Mouse (Mus musculus): ENCODE data around the gene Pde1b. TPM values are rescaled to one million over a fixed set of nuclear protein-coding genes. Genes with fewer than 3 reads are reported as not detected.

Gene Pde1b
- polyA plus RNA-seq, 1 experiment from 2014 or later, result 4.9 TPM

DNA sequence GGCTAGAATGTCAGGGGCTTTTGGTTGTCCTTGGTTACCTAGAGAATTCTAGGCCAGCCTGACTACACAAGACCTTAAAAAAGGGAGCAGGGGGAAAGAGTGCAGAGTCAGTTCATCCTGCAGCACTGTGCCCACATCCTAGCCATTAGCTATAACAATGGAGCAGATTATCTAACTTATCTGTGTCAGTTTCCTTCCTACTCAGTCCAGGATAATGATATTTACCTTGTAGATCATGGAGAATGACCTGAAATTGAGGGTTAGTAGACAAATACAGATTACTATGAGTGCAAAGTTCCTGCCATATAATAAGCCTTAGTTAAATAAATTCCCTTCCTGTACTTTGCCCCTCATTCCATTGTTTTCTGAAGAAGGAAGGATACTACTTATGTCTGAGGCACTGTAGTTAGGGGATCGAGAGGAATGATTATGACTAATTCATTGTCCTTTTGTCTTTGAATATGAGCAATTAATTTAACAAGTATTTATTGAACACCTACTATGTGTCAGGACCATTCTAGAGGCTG, 23.7 kb upstream of the Pde1b start:
- Histone ChIP-seq H3K4me2 (replicated peaks; ENCODE audit: low read depth, low read length) (no peak overlapping the region), H3K9me3 (ENCODE audit: control insufficient read depth, low read length) (no peaks in the 10 kb centered on the region), H3K4me1 (ENCODE audit: control insufficient read depth, insufficient read depth, low read length) (no peaks in the 10 kb centered on the region), H3K27ac (ENCODE audit: low read depth, low read length) (no peak overlapping the region), H3K4me3 (ENCODE audit: low read length) (no peak overlapping the region), H3K27me3 (ENCODE audit: control insufficient read depth, insufficient read depth, low read length) (no peaks in the 10 kb centered on the region), H3K9ac (ENCODE audit: low read depth, low read length) (no peak overlapping the region), H3K36me3 (ENCODE audit: control insufficient read depth, insufficient read depth, low read length) (no peaks in the 10 kb centered on the region)
- 72% methylated on average over 1 of the region's 1 CpGs for WGBS
- ATAC-seq (ENCODE audit: low FRiP score, low TSS enrichment), result no peak

DNA sequence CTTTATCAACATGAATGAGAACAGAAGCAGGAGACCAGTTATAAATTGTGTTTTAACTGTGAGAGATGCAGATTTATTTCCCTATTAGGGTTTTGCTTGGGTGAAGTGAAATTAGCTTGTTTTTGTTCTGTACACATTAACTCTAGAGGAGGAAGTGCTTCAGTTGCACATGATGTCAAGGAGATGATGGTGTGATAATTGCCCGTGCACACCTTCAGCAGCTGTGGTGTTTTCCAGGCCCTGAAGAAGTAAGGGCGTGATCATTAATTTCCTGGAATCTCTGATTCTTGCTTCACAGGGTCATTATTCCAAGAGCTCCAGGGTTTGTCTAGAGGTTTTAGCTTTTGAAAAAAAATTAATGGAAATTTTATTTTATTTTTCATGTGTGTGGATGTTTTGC, 22.7 kb upstream of the Pde1b start:
- Histone ChIP-seq H3K4me2 (replicated peaks; ENCODE audit: low read depth, low read length) (no peak overlapping the region), H3K4me1 (ENCODE audit: control insufficient read depth, insufficient read depth, low read length) (no peaks in the 10 kb centered on the region), H3K9ac (ENCODE audit: low read depth, low read length) (no peak overlapping the region), H3K27ac (ENCODE audit: low read depth, low read length) (no peak overlapping the region), H3K9me3 (ENCODE audit: control insufficient read depth, low read length) (no peaks in the 10 kb centered on the region), H3K4me3 (ENCODE audit: low read length) (no peak overlapping the region), H3K27me3 (ENCODE audit: control insufficient read depth, insufficient read depth, low read length) (no peaks in the 10 kb centered on the region), H3K36me3 (ENCODE audit: control insufficient read depth, insufficient read depth, low read length) (no peaks in the 10 kb centered on the region)
- no peak for ATAC-seq (ENCODE audit: low FRiP score, low TSS enrichment)
- WGBS, result 55% methylated on average over 2 of the region's 2 CpGs

DNA sequence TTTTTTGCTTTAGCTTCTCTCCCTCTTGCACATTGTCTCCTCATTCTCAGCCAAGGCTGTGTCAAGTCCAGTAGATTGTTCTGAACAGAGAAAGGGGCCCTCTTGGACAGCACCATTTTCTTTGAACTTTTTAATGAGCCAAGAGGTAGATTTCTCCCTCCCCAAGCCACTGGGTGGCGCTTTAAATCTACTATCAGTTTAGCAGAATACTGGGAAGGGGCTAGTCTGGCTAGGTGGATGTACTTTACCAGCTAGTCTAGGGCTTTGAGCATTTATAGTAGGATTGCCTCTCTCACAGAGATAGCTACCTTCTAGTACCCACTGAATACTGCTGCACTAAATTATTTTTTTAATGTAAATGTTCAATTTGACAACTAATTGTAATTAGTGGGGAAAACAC, 20.3 kb upstream of the Pde1b start:
- Histone ChIP-seq H3K4me1 (ENCODE audit: control insufficient read depth, insufficient read depth, low read length) (no peaks in the 10 kb centered on the region), H3K27ac (ENCODE audit: low read depth, low read length) (no peak overlapping the region), H3K4me2 (replicated peaks; ENCODE audit: low read depth, low read length) (no peak overlapping the region), H3K4me3 (ENCODE audit: low read length) (no peak overlapping the region), H3K36me3 (ENCODE audit: control insufficient read depth, insufficient read depth, low read length) (no peaks in the 10 kb centered on the region), H3K9me3 (ENCODE audit: control insufficient read depth, low read length) (no peaks in the 10 kb centered on the region), H3K27me3 (ENCODE audit: control insufficient read depth, insufficient read depth, low read length) (no peaks in the 10 kb centered on the region), H3K9ac (ENCODE audit: low read depth, low read length) (no peak overlapping the region)
- ATAC-seq (ENCODE audit: low FRiP score, low TSS enrichment), result peak; percentile 71; the same call in 1 of the 2 replicates
- 0% methylated on average over 1 of the region's 1 CpGs for WGBS

DNA sequence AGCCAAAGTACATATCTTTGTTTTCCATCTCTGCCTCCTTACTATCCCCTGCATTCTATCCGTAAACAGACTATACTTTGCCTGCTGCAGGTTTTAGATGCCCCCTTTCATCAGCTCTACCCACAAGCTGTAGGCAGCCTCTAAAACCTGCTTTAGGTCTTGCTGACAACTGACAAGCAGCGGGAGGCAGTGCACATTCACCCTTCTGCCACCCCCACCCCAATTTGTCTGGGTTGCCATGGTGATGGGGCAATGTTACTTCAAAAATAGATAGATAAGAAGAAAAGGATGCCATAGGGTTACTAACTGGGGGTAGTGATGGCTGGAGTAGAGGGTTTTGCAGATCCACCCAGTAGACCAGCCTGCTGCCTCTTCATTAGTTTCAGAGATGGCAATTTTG, 18.3 kb upstream of the Pde1b start:
- no peaks in the 10 kb centered on the region for H3K36me3 ChIP-seq (ENCODE audit: control insufficient read depth, insufficient read depth, low read length)
- 54% methylated on average over 2 of the region's 2 CpGs for WGBS
- ATAC-seq (ENCODE audit: low FRiP score, low TSS enrichment), result no peak
- no peaks in the 10 kb centered on the region for H3K9me3 ChIP-seq (ENCODE audit: control insufficient read depth, low read length)
- no peak overlapping the region for H3K4me3 ChIP-seq (ENCODE audit: low read length)
- no peak overlapping the region for H3K4me2 ChIP-seq (replicated peaks; ENCODE audit: low read depth, low read length)
- H3K27me3 ChIP-seq (ENCODE audit: control insufficient read depth, insufficient read depth, low read length), result no peaks in the 10 kb centered on the region
- no peak overlapping the region for H3K9ac ChIP-seq (ENCODE audit: low read depth, low read length)
- H3K4me1 ChIP-seq (ENCODE audit: control insufficient read depth, insufficient read depth, low read length), result no peaks in the 10 kb centered on the region
- H3K27ac ChIP-seq (ENCODE audit: low read depth, low read length), result no peak overlapping the region

DNA sequence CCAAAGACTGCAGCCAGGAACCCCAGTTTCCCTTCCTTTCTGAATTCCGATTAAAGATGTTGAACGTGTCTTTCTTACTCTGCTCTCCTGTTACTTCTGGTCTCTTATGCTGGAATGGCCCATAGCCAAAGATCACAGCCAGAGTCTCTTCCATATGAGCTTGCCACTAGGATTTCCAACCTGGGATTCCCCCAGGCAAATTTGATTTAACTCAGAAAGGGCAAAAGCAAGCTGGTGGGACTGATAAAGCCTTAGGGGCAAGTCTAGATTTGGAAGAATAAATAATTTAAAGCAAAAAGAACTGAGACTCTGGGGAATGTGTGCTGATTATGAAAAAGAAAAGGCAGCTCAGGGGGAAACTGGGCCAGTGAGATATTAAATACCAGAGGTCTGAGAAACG, 17.7 kb upstream of the Pde1b start:
- H3K36me3 ChIP-seq (ENCODE audit: control insufficient read depth, insufficient read depth, low read length), result no peaks in the 10 kb centered on the region
- no peak overlapping the region for H3K27ac ChIP-seq (ENCODE audit: low read depth, low read length)
- no peak overlapping the region for H3K4me2 ChIP-seq (replicated peaks; ENCODE audit: low read depth, low read length)
- no peaks in the 10 kb centered on the region for H3K4me1 ChIP-seq (ENCODE audit: control insufficient read depth, insufficient read depth, low read length)
- no peak overlapping the region for H3K9ac ChIP-seq (ENCODE audit: low read depth, low read length)
- ATAC-seq (ENCODE audit: low FRiP score, low TSS enrichment), result no peak
- WGBS, result 53% methylated on average over 3 of the region's 3 CpGs
- H3K27me3 ChIP-seq (ENCODE audit: control insufficient read depth, insufficient read depth, low read length), result no peaks in the 10 kb centered on the region
- no peaks in the 10 kb centered on the region for H3K9me3 ChIP-seq (ENCODE audit: control insufficient read depth, low read length)
- H3K4me3 ChIP-seq (ENCODE audit: low read length), result no peak overlapping the region

DNA sequence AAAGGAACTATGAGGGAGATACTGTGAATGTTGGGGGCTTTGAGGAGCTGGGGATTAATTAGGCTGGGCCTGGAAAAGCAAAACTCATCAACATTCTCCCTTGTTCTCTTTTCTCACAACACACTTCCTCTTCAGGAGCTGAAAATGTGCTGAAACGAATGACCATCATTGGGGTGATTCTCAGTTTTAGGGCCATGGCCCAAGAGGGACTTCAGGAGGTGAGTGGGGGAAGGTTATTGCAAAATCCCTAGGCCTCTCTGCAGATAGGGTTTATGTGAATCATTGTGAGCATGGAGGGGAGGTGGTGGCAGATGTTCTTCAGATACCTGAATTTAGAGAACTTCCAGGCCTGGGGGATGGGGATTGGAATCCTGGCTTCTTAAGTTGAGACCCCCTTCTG, 16.2 kb upstream of the Pde1b start:
- no peaks in the 10 kb centered on the region for H3K27me3 ChIP-seq (ENCODE audit: control insufficient read depth, insufficient read depth, low read length)
- no peaks in the 10 kb centered on the region for H3K36me3 ChIP-seq (ENCODE audit: control insufficient read depth, insufficient read depth, low read length)
- H3K27ac ChIP-seq (ENCODE audit: low read depth, low read length), result no peak overlapping the region
- no peak overlapping the region for H3K9ac ChIP-seq (ENCODE audit: low read depth, low read length)
- 79% methylated on average over 1 of the region's 1 CpGs for WGBS
- H3K4me3 ChIP-seq (ENCODE audit: low read length), result no peak overlapping the region
- no peaks in the 10 kb centered on the region for H3K4me1 ChIP-seq (ENCODE audit: control insufficient read depth, insufficient read depth, low read length)
- no peak overlapping the region for H3K4me2 ChIP-seq (replicated peaks; ENCODE audit: low read depth, low read length)
- no peak for ATAC-seq (ENCODE audit: low FRiP score, low TSS enrichment)
- H3K9me3 ChIP-seq (ENCODE audit: control insufficient read depth, low read length), result no peaks in the 10 kb centered on the region

DNA sequence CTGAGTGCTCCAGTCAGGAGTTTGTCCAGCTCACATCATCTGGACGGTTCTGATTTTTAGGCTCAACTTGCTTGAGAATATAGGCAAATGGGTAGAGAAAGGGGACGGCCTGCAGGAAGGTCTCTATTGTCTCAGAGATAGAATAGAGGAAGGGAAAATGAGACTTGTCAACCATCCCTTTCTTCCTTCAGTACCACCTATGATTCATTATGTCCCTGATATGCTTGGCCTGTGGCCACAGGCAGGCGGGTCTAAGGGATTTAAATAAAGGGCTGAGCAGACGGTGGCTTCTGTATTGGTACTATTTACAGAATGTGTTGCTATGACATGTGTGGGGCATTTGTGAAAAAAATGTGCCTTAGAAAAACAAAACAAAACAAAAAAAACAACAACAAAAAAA, 14.5 kb upstream of the Pde1b start:
- ATAC-seq (ENCODE audit: low FRiP score, low TSS enrichment), result no peak
- Histone ChIP-seq H3K36me3 (ENCODE audit: control insufficient read depth, insufficient read depth, low read length) (no peaks in the 10 kb centered on the region), H3K9ac (ENCODE audit: low read depth, low read length) (no peak overlapping the region), H3K27me3 (ENCODE audit: control insufficient read depth, insufficient read depth, low read length) (no peaks in the 10 kb centered on the region), H3K4me3 (ENCODE audit: low read length) (no peak overlapping the region), H3K4me1 (ENCODE audit: control insufficient read depth, insufficient read depth, low read length) (no peaks in the 10 kb centered on the region), H3K4me2 (replicated peaks; ENCODE audit: low read depth, low read length) (no peak overlapping the region), H3K9me3 (ENCODE audit: control insufficient read depth, low read length) (no peaks in the 10 kb centered on the region), H3K27ac (ENCODE audit: low read depth, low read length) (no peak overlapping the region)
- 65% methylated on average over 4 of the region's 4 CpGs for WGBS

DNA sequence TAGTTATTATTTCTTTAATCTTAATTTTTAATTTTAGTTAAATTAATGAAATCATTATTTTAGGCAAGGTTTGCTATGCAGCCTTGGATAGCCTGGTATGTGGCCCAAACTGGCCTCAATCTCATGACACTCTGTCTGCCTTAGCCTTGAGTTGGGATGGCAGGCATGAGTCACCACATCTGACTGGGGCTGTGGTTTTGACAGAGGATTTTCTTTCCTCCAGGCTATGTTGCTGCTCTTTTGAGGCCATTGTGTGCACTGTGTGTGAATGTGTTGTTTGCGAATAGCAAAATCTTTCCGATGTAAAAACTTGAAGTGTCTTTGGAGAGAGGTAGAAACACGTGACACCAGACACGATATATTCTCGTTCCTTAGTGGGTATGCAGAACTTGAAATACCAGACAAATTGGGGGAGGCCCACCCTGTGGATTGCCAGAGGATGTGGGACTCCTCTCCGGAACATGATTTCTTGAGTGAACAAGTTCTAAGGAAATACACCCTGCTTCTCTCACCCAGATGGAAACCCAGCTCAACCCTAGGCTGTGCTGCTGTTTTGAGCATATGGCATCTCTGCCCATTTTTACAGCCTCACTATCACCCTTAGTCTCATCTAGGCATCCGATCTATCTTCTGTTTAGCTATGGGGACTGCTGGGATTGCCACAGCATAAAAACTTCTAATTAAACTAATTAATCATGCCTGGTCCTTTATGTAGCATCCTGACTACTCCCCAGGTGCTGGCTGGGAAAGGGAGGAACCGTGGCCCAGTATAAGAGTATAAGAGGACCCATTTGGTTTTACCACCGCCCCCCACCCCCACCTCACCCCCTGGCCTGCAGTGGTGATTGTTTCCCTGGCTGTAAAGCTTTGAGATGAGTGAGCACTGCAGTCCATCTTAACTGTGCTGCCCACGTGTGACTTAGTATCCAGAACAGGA, 6.4 kb upstream of the Pde1b start:
- peaks cover 3% of the 10 kb centered on the region; the same call in 1 of the 2 replicates for H3K27me3 ChIP-seq (ENCODE audit: control insufficient read depth, insufficient read depth, low read length)
- no peak overlapping the region for H3K4me3 ChIP-seq (ENCODE audit: low read length)
- H3K4me2 ChIP-seq (replicated peaks; ENCODE audit: low read depth, low read length), result no peak overlapping the region
- 61% methylated on average over 10 of the region's 10 CpGs for whole genome bisulfite sequencing
- H3K4me1 ChIP-seq (ENCODE audit: control insufficient read depth, insufficient read depth, low read length), result peaks cover 6% of the 10 kb centered on the region; the same call in 1 of the 2 replicates
- no peak overlapping the region for H3K27ac ChIP-seq (ENCODE audit: low read depth, low read length)
- no peaks in the 10 kb centered on the region for H3K36me3 ChIP-seq (ENCODE audit: control insufficient read depth, insufficient read depth, low read length)
- no peak for ATAC-seq (ENCODE audit: low FRiP score, low TSS enrichment)
- H3K9ac ChIP-seq (ENCODE audit: low read depth, low read length), result no peak overlapping the region
- no peaks in the 10 kb centered on the region for H3K9me3 ChIP-seq (ENCODE audit: control insufficient read depth, low read length)

DNA sequence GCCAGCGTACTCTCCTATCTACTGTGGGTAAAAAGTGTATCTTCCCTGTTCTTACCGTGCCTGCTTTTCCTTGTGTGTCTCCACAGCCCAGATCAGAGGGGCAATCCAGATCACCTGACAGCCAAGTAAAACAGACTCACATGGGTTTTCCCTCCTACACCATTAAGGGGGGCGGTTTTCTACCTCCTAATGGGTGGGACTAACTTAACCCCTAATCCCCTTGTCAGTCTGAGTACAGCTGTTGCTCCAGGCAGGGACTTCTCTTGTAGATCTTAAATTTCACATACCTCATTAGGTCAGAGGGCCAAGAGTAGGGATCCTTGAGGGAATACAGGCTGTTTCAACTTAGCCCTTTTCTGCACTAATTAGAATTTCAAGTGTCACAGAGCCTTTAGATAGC, 4.7 kb upstream of the Pde1b start:
- no peak overlapping the region for H3K4me2 ChIP-seq (replicated peaks; ENCODE audit: low read depth, low read length)
- peaks cover 12% of the 10 kb centered on the region; the same call in 1 of the 2 replicates for H3K4me1 ChIP-seq (ENCODE audit: control insufficient read depth, insufficient read depth, low read length)
- no peaks in the 10 kb centered on the region for H3K9me3 ChIP-seq (ENCODE audit: control insufficient read depth, low read length)
- H3K36me3 ChIP-seq (ENCODE audit: control insufficient read depth, insufficient read depth, low read length), result no peaks in the 10 kb centered on the region
- WGBS, result 11% methylated on average over 3 of the region's 3 CpGs
- H3K9ac ChIP-seq (ENCODE audit: low read depth, low read length), result no peak overlapping the region
- no peak overlapping the region for H3K4me3 ChIP-seq (ENCODE audit: low read length)
- peaks cover 3% of the 10 kb centered on the region; the same call in 1 of the 2 replicates for H3K27me3 ChIP-seq (ENCODE audit: control insufficient read depth, insufficient read depth, low read length)
- peak; percentile 22; the same call in 1 of the 2 replicates for ATAC-seq (ENCODE audit: low FRiP score, low TSS enrichment)
- H3K27ac ChIP-seq (ENCODE audit: low read depth, low read length), result no peak overlapping the region
